Mouse (Mus musculus) brain, embryonic 14.5 days (tissue): ENCODE data around the gene Nr1d2. TPM values are rescaled to one million over a fixed set of nuclear protein-coding genes. Genes with fewer than 3 reads are reported as not detected.

Experiments used
- DNase-seq: peaks from one replicate; pipeline ENCODE4 v3.0.0-alpha.2; 2011; ENCODE audit warnings: low read depth
- CTCF ChIP-seq: fragments of 200-500 bp; IDR thresholded peaks from 2 replicates; pipeline ENCODE4 v1.5.1; 2012; ENCODE audit warnings: inconsistent platforms, mild to moderate bottlenecking, moderate library complexity, borderline replicate concordance; ENCODE audit not compliant: insufficient read depth, insufficient read length; ENCODE audit errors: extremely low read depth
- POLR2A ChIP-seq: fragments of 200-500 bp; IDR thresholded peaks from 2 replicates; pipeline ENCODE4 v1.6.1; 2012; ENCODE audit warnings: mild to moderate bottlenecking, inconsistent platforms, borderline replicate concordance; ENCODE audit not compliant: poor library complexity, insufficient read depth, insufficient read length, severe bottlenecking; ENCODE audit errors: extremely low read depth
- polyA plus RNA-seq: library from polyadenylated mRNA; depleted of rRNA; stranded (reverse); fragments of >200 nt; gene quantifications from 2 replicates; pipeline ENCODE4 v1.2.3, GENCODE M21; 2012; rRNA removed

Gene Nr1d2
- 3.3 and 5.0 TPM in 2 replicates for polyA plus RNA-seq

- TF ChIP-seq POLR2A = no peak
- no peak for TF ChIP-seq CTCF
- DNase-seq = peak; percentile 98
Observed at GRCm38 (mm10) chr14:18238750-18239731, at the start of gene Nr1d2. Gene Nr1d2, minus strand, starts transcription at chr14:18239127.

GRCm38 (mm10) chr14:18287391-18287790, 48.5 kb upstream of the Nr1d2 start:
- no peak for DNase-seq
- TF ChIP-seq POLR2A (no peak), CTCF (no peak)

GRCm38 (mm10) chr14:18286441-18286840, 47.5 kb upstream of the Nr1d2 start:
- DNase-seq = no peak
- TF ChIP-seq CTCF (no peak), POLR2A (no peak)

- no peak for TF ChIP-seq POLR2A
- TF ChIP-seq CTCF = no peak
- DNase-seq = no peak
Observed at GRCm38 (mm10) chr14:18285476-18285875, 46.5 kb upstream of the Nr1d2 start.

GRCm38 (mm10) chr14:18284581-18284980, 45.7 kb upstream of the Nr1d2 start:
- peak; percentile 44 for DNase-seq

GRCm38 (mm10) chr14:18280375-18280774, 41.4 kb upstream of the Nr1d2 start:
- no peak for TF ChIP-seq POLR2A
- TF ChIP-seq CTCF = no peak
- no peak for DNase-seq

More at GRCm38 (mm10) chr14:18284581-18284980, 45.7 kb upstream of the Nr1d2 start:
- no peak for TF ChIP-seq CTCF
- TF ChIP-seq POLR2A = no peak

- TF ChIP-seq POLR2A = no peak
- no peak for TF ChIP-seq CTCF
- no peak for DNase-seq
Observed at GRCm38 (mm10) chr14:18274526-18274925, 35.6 kb upstream of the Nr1d2 start.

GRCm38 (mm10) chr14:18271666-18272065, 32.7 kb upstream of the Nr1d2 start:
- peak; percentile 25 for DNase-seq
- no peak for TF ChIP-seq POLR2A
- TF ChIP-seq CTCF = no peak

GRCm38 (mm10) chr14:18270529-18271441, 31.9 kb upstream of the Nr1d2 start, which contains the start of the genes Nkiras1 and Rpl15:
Gene Nkiras1, plus strand, starts transcription at chr14:18271136.
Gene Rpl15, minus strand, starts transcription at chr14:18271391.
- peak; percentile 100 for DNase-seq
- TF ChIP-seq POLR2A = peak; percentile 69; the same call in 1 of the 2 replicates
- TF ChIP-seq CTCF = peak; percentile 2; the same call in 1 of the 2 replicates

- peak; percentile 25 for DNase-seq
Observed at GRCm38 (mm10) chr14:18269947-18270528, 31.1 kb upstream of the Nr1d2 start.

- TF ChIP-seq POLR2A (no peak), CTCF (no peak)
- peak; percentile 94 for DNase-seq
Observed at GRCm38 (mm10) chr14:18263427-18263826, 24.5 kb upstream of the Nr1d2 start.

GRCm38 (mm10) chr14:18261203-18261602, 22.3 kb upstream of the Nr1d2 start:
- no peak for TF ChIP-seq CTCF
- no peak for TF ChIP-seq POLR2A
- no peak for DNase-seq
